Mouse (Mus musculus) forebrain, embryonic 12.5 days (tissue): ENCODE measurements around the gene Cabin1. TPM values are rescaled to one million over a fixed set of nuclear protein-coding genes. Genes with fewer than 3 reads are reported as not detected.

Experiments used
- ATAC-seq: fragments of 200-750 bp; cut with Nextera tagmentation; 2 replicates; pipeline ENCODE4 v1.8.0; 2017; ENCODE audit warnings: moderate TSS enrichment; ENCODE audit not compliant: low FRiP score
- H3K27ac ChIP-seq: fragments of 300-500 bp; sonication (generic); 2 replicates; pipeline ENCODE4 v1.5.1; 2016; ENCODE audit warnings: mild to moderate bottlenecking
- H3K27me3 ChIP-seq: fragments of 300-500 bp; sonication (generic); 2 replicates; pipeline ENCODE4 v1.6.1; 2016; ENCODE audit warnings: mild to moderate bottlenecking
- H3K36me3 ChIP-seq: fragments of 300-500 bp; sonication (generic); replicated peaks from 2 replicates; pipeline ENCODE4 v1.6.1; 2016; ENCODE audit warnings: mild to moderate bottlenecking
- H3K4me1 ChIP-seq: fragments of 300-500 bp; sonication (generic); 2 replicates; pipeline ENCODE4 v1.6.1; 2016
- H3K4me2 ChIP-seq: fragments of 300-500 bp; sonication (generic); 2 replicates; pipeline ENCODE4 v1.6.1; 2016; ENCODE audit warnings: mild to moderate bottlenecking, moderate library complexity
- H3K4me3 ChIP-seq: fragments of 300-500 bp; sonication (generic); replicated peaks from 2 replicates; pipeline ENCODE4 v1.5.1; 2016; ENCODE audit warnings: mild to moderate bottlenecking
- H3K9ac ChIP-seq: fragments of 300-500 bp; sonication (generic); 2 replicates; pipeline ENCODE4 v1.6.1; 2016; ENCODE audit warnings: mild to moderate bottlenecking
- H3K9me3 ChIP-seq: fragments of 300-500 bp; sonication (generic); 2 replicates; pipeline ENCODE4 v1.6.1; 2016
- WGBS: fragments of 180-500 bp; shearing (Covaris S2); methylation state at CpG from one replicate; pipeline ENCODE4 v1.1.7; 2016; 5-methylcytosine and 5-hydroxymethylcytosine counted together
- polyA plus RNA-seq: library from polyadenylated mRNA; unstranded; fragments of >200 nt; fragmentation: Nextera tagmentation; extraction: Ambion mirVana; gene quantifications from 2 replicates; pipeline ENCODE4 v1.2.1, GENCODE M21; 2016

The Cabin1 gene
- polyA plus RNA-seq, 1 experiment from 2014 or later = 42.8 TPM

- no peak overlapping the region for H3K9ac ChIP-seq
- no peak for ATAC-seq
- 98% methylated on average over 3 of the region's 3 CpGs for WGBS
- no peak overlapping the region for H3K27ac ChIP-seq
- H3K4me3 ChIP-seq = no peak overlapping the region
- H3K4me1 ChIP-seq = peaks cover 15% of the 10 kb centered on the region
- no peak overlapping the region for H3K4me2 ChIP-seq
- H3K9me3 ChIP-seq = no peaks in the 10 kb centered on the region
- H3K27me3 ChIP-seq = no peaks in the 10 kb centered on the region
- peaks cover 20% of the 10 kb centered on the region for H3K36me3 ChIP-seq
Observed at GRCm38 (mm10) chr10:75760311-75760710, 3.8 kb downstream of the Cabin1 start.

- no peak for ATAC-seq
- H3K27ac ChIP-seq = no peak overlapping the region
- H3K4me2 ChIP-seq = no peak overlapping the region
- no peaks in the 10 kb centered on the region for H3K27me3 ChIP-seq
- H3K4me3 ChIP-seq = no peak overlapping the region
- no peaks in the 10 kb centered on the region for H3K9me3 ChIP-seq
- 94% methylated on average over 11 of the region's 11 CpGs for WGBS
- H3K36me3 ChIP-seq = peaks cover 54% of the 10 kb centered on the region
- H3K9ac ChIP-seq = no peak overlapping the region
- no peaks in the 10 kb centered on the region for H3K4me1 ChIP-seq
Observed at GRCm38 (mm10) chr10:75756719-75757118, 7.4 kb downstream of the Cabin1 start.

GRCm38 (mm10) chr10:75744017-75744416, 20.1 kb downstream of the Cabin1 start:
- ATAC-seq = peak; percentile 81
- Histone ChIP-seq H3K27ac (0 out of 2 replicates have a peak overlapping the region, but pooled peaks have one; percentile 42), H3K4me3 (no peak overlapping the region), H3K36me3 (peaks cover 91% of the 10 kb centered on the region), H3K27me3 (no peaks in the 10 kb centered on the region), H3K4me2 (no peak overlapping the region), H3K9me3 (no peaks in the 10 kb centered on the region), H3K4me1 (no peaks in the 10 kb centered on the region), H3K9ac (no peak overlapping the region)
- WGBS = 46% methylated on average over 3 of the region's 3 CpGs

GRCm38 (mm10) chr10:75743369-75743768, 20.8 kb downstream of the Cabin1 start:
- Histone ChIP-seq H3K27ac (no peak overlapping the region), H3K4me2 (no peak overlapping the region), H3K4me1 (no peaks in the 10 kb centered on the region), H3K27me3 (no peaks in the 10 kb centered on the region), H3K9ac (no peak overlapping the region), H3K9me3 (no peaks in the 10 kb centered on the region), H3K36me3 (peaks cover 92% of the 10 kb centered on the region), H3K4me3 (no peak overlapping the region)
- no peak for ATAC-seq
- WGBS = 93% methylated on average over 12 of the region's 12 CpGs

- Histone ChIP-seq H3K4me3 (no peak overlapping the region), H3K27ac (no peak overlapping the region), H3K27me3 (no peaks in the 10 kb centered on the region), H3K36me3 (peaks cover 90% of the 10 kb centered on the region), H3K4me1 (no peaks in the 10 kb centered on the region), H3K4me2 (no peak overlapping the region), H3K9ac (no peak overlapping the region), H3K9me3 (no peaks in the 10 kb centered on the region)
- ATAC-seq = no peak
- 89% methylated on average over 3 of the region's 3 CpGs for WGBS
Observed at GRCm38 (mm10) chr10:75740866-75741265, 23.3 kb downstream of the Cabin1 start.

GRCm38 (mm10) chr10:75725449-75725848, 38.7 kb downstream of the Cabin1 start:
- Histone ChIP-seq H3K4me2 (no peak overlapping the region), H3K27ac (no peak overlapping the region), H3K4me1 (no peaks in the 10 kb centered on the region), H3K27me3 (no peaks in the 10 kb centered on the region), H3K4me3 (no peak overlapping the region), H3K9me3 (no peaks in the 10 kb centered on the region), H3K36me3 (peaks cover 87% of the 10 kb centered on the region), H3K9ac (no peak overlapping the region)
- 94% methylated on average over 7 of the region's 7 CpGs for WGBS
- ATAC-seq = no peak

GRCm38 (mm10) chr10:75720215-75720614, 43.9 kb downstream of the Cabin1 start:
- Histone ChIP-seq H3K4me1 (no peaks in the 10 kb centered on the region), H3K9ac (no peak overlapping the region), H3K27ac (no peak overlapping the region), H3K9me3 (no peaks in the 10 kb centered on the region), H3K4me3 (no peak overlapping the region), H3K4me2 (no peak overlapping the region), H3K27me3 (no peaks in the 10 kb centered on the region), H3K36me3 (peaks cover 82% of the 10 kb centered on the region)
- 90% methylated on average over 5 of the region's 5 CpGs for WGBS
- ATAC-seq = no peak

GRCm38 (mm10) chr10:75714795-75715194, 49.3 kb downstream of the Cabin1 start:
- H3K36me3 ChIP-seq = peaks cover 82% of the 10 kb centered on the region
- no peak overlapping the region for H3K4me3 ChIP-seq
- no peak overlapping the region for H3K27ac ChIP-seq
- H3K9ac ChIP-seq = no peak overlapping the region
- H3K4me2 ChIP-seq = no peak overlapping the region
- no peaks in the 10 kb centered on the region for H3K27me3 ChIP-seq
- WGBS = 83% methylated on average over 3 of the region's 3 CpGs
- no peak for ATAC-seq
- no peaks in the 10 kb centered on the region for H3K4me1 ChIP-seq
- H3K9me3 ChIP-seq = no peaks in the 10 kb centered on the region

- no peak overlapping the region for H3K4me3 ChIP-seq
- H3K36me3 ChIP-seq = peaks cover 85% of the 10 kb centered on the region
- no peaks in the 10 kb centered on the region for H3K27me3 ChIP-seq
- H3K9ac ChIP-seq = no peak overlapping the region
- H3K4me2 ChIP-seq = no peak overlapping the region
- WGBS = 93% methylated on average over 11 of the region's 11 CpGs
- no peaks in the 10 kb centered on the region for H3K9me3 ChIP-seq
- peaks cover 2% of the 10 kb centered on the region; the same call in 1 of the 2 replicates for H3K4me1 ChIP-seq
- H3K27ac ChIP-seq = no peak overlapping the region
- no peak for ATAC-seq
Observed at GRCm38 (mm10) chr10:75713026-75713425, 51.1 kb downstream of the Cabin1 start.

GRCm38 (mm10) chr10:75710210-75710609, 53.9 kb downstream of the Cabin1 start:
- Histone ChIP-seq H3K36me3 (peaks cover 63% of the 10 kb centered on the region), H3K27ac (no peak overlapping the region), H3K9me3 (no peaks in the 10 kb centered on the region), H3K27me3 (no peaks in the 10 kb centered on the region), H3K4me2 (no peak overlapping the region), H3K4me1 (peaks cover 7% of the 10 kb centered on the region; the same call in 1 of the 2 replicates), H3K4me3 (no peak overlapping the region), H3K9ac (no peak overlapping the region)
- no peak for ATAC-seq
- WGBS = 94% methylated on average over 2 of the region's 2 CpGs

- Histone ChIP-seq H3K9ac (no peak overlapping the region), H3K4me2 (no peak overlapping the region), H3K27me3 (no peaks in the 10 kb centered on the region), H3K27ac (no peak overlapping the region), H3K4me1 (peaks cover 16% of the 10 kb centered on the region), H3K4me3 (no peak overlapping the region), H3K9me3 (no peaks in the 10 kb centered on the region), H3K36me3 (peaks cover 57% of the 10 kb centered on the region)
- ATAC-seq = no peak
- 92% methylated on average over 9 of the region's 9 CpGs for WGBS
Observed at GRCm38 (mm10) chr10:75709261-75709660, 54.9 kb downstream of the Cabin1 start.

- Histone ChIP-seq H3K9ac (no peak overlapping the region), H3K27ac (no peak overlapping the region), H3K9me3 (no peaks in the 10 kb centered on the region), H3K4me3 (no peak overlapping the region), H3K27me3 (no peaks in the 10 kb centered on the region), H3K4me1 (peaks cover 20% of the 10 kb centered on the region), H3K4me2 (no peak overlapping the region), H3K36me3 (peaks cover 54% of the 10 kb centered on the region)
- peak; percentile 66 for ATAC-seq
- 40% methylated on average over 9 of the region's 9 CpGs for WGBS
Observed at GRCm38 (mm10) chr10:75708633-75708992, 55.5 kb downstream of the Cabin1 start.

GRCm38 (mm10) chr10:75707901-75708632, 56.1 kb downstream of the Cabin1 start:
- Histone ChIP-seq H3K27me3 (no peaks in the 10 kb centered on the region), H3K9me3 (no peaks in the 10 kb centered on the region), H3K4me2 (no peak overlapping the region), H3K27ac (no peak overlapping the region), H3K36me3 (peaks cover 54% of the 10 kb centered on the region), H3K4me1 (peaks cover 20% of the 10 kb centered on the region), H3K4me3 (no peak overlapping the region), H3K9ac (no peak overlapping the region)
- no peak for ATAC-seq
- WGBS = 87% methylated on average over 3 of the region's 3 CpGs
